Mouse (Mus musculus): ENCODE results near the gene Vat1l.

Gene Vat1l

DNA sequence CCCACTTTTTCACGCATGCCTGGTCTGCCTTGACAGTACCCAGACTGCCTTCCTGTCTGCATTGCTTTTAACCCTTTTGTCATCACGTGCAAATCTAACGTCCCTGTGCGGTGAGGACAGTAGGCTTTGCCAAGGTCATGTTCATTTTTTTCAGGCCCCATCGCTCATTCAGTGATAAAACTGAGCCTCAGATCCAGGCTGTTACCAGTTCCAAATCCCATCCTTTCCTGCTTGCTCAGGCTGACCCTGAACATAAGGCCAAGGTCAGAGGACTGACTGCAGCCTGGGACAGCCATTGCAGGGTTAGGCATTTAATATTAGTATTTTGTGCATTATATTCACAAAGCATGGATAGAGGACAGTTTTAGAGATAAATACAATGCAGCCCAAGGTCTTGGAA is 192.9 kb downstream of the Vat1l start:
- no peak for DNase-seq (ENCODE audit: low read depth, low spot score)

DNA sequence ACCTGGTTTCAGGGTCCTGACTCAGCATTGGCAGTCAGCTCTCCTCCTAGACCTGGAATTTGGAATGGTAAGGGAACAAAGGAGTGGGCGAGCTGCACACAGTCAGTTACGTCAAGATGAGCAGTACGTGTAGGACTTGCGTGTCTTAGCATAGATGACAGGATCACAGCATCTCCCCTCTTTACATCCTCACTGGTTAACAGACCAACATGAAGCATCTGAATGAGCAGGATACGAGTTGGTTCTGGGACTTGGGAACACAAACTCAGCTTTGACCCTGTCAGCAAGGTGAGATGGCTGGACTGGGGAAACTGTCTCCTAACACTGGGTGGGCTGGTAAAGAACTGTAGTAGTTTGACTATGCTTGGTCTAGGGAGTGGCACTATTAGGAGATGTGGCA is 193.9 kb downstream of the Vat1l start:
- no peak for DNase-seq (ENCODE audit: low read depth, low spot score)

DNA sequence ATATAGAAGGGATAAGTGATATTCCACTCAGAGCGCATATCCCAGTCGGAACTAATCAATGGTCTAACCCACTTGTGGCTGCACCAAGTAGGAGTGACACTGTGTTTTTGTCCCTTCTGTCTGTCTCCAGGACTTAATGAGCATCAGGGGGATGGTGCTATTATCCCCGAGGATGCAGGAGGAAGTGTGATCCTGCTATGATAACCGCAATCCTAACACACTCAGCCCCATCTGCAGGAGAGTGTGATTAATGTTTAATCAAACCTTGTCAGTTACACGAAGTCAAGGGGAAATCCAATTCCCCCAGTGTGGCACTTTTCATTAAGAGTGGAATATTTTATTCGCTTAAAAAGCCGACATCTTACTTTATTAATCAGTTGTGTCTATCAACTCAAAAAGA is 196.3 kb downstream of the Vat1l start:
- no peak for DNase-seq (ENCODE audit: low read depth, low spot score)

GRCm38 (mm10) chr8:114411421-114411820 is 206.0 kb downstream of the Vat1l start:
- DNase-seq (ENCODE audit: low read depth, low spot score), result no peak

DNA sequence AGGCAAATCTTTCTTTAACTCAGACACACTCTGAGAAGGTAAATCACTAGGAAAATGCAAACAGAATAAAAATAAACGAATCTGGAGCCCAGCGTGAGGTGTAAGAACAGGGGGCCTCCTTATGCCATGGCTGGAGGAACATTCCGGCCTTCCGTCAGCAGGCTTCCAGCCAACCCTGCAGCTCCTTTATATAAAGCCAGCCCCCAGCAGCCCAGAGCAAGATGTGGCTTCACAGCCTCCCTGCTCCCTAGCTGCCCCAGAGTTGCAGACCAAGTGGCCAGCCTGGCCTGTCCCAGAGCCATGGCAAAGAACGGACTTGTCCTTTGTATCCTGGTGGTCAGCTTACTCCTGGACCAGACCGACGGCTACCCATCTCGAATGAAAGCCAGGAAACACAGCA is 212.4 kb downstream of the Vat1l start, which contains the start of gene Clec3a:
Gene Clec3a (plus strand): TSS at position 301 of the 400 bp plus-strand sequence.
- no peak for DNase-seq (ENCODE audit: low read depth, low spot score)

GRCm38 (mm10) chr8:114418486-114418885 is 213.1 kb downstream of the Vat1l start:
- DNase-seq (ENCODE audit: low read depth, low spot score), result no peak

DNA sequence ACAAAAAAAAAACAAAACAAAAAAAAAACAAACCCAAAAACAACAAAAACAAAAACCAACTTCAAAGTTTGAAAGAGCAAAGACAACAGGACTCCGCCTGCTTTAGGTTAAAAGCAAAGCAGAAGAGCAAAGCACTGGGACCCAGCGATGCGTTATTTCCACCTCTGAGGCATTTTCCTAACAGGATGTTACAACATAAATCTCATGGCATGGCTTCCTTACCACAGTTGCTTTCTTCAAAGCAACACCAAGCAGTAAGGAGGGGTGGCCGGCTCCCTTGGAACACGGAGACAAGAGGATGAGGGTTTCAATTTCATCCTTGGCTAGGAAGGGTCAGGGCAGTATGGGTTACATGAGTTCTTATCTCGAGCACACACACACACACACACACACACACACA is 213.5 kb downstream of the Vat1l start:
- DNase-seq (ENCODE audit: low read depth, low spot score), result no peak

DNA sequence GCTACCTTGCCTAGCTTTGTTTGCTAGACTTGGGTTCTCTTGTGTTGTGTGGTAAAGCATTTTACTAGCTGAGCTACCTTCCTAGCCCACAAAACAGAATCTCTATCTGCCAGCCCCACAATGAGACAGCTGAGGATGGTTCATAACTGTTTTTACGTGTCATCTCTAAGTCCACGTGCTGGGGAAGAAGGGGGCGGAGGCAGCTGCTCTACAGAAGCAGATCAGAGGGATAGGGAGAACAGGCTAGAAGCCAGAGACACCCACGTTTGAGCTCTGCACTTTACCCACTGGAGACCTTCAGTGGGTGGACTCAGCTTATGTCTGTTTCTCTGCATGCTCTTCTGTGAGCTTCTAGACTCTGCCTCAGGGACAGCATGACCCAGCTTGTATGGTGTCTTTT is 216.1 kb downstream of the Vat1l start:
- DNase-seq (ENCODE audit: low read depth, low spot score), result no peak
